Mouse (Mus musculus): Measurements from ENCODE around the gene Olfr1328. TPM values are rescaled to one million over a fixed set of nuclear protein-coding genes. Genes with fewer than 3 reads are reported as not detected.
A peak's percentile ranks its signal among the peaks of the same experiment; 100 is the strongest.
"Not testable (repeated sequence)": the region's sequence is repeated elsewhere in the genome, so short reads cannot be mapped to it uniquely, and the experiment has no call there.

Gene Olfr1328
- polyA plus RNA-seq (2012; rRNA removed): not detected in 2 replicates

DNA sequence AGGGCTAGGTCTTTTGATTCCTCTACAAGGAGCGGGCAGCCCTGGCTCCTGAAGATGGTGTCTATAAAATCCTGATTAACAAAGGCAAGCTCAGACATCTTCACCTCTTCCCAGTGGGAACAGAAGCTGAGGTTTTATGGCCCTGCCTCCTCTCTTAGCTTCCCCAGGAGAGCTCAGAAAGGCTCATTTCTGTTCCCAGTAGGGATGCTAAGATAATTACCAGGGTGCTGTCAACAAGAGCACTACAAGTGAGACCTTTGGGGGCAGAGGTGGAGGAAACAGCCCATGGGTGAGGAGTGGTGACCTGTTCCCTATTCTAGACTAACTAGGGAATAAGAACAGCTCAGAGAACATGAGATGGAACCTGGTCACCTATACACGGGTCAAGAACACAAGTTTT, at the start of gene Olfr1328:
Gene Olfr1328, minus strand, starts transcription at position 101 of the 400 bp plus-strand sequence.
- no peak for DNase-seq (ENCODE audit: low read depth)
- no peak for TF ChIP-seq CTCF (IDR thresholded peaks at IDR 0.05; ENCODE audit: borderline replicate concordance, extremely low read depth, insufficient read depth, insufficient read length)
- no peak for TF ChIP-seq POLR2A (IDR thresholded peaks at IDR 0.05; ENCODE audit: borderline replicate concordance, extremely low read depth, insufficient read depth, insufficient read length, poor library complexity, severe bottlenecking)

DNA sequence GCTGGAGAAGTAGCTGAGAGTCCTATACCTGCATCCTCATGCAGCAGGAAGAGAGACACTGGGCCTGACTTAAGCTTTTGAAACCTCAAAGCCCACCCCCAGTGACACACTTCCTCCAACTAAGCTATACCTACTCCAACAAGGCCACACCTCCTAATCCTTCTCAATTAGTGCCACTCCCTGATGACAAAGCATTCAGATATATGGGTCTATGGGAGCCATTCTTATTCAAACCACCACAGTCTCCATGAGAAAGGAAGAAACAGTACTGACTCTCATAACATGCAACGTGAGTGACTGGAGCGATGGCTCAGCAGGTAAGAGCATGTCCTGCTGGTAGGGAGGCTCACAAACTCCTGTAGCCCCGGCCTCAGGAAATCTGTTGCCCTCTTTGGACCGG, 46.9 kb upstream of the Olfr1328 start:
- no peak for DNase-seq (ENCODE audit: low read depth)
- no peak for TF ChIP-seq CTCF (IDR thresholded peaks at IDR 0.05; ENCODE audit: borderline replicate concordance, extremely low read depth, insufficient read depth, insufficient read length)
- TF ChIP-seq POLR2A (IDR thresholded peaks at IDR 0.05; ENCODE audit: borderline replicate concordance, extremely low read depth, insufficient read depth, insufficient read length, poor library complexity, severe bottlenecking): no peak

DNA sequence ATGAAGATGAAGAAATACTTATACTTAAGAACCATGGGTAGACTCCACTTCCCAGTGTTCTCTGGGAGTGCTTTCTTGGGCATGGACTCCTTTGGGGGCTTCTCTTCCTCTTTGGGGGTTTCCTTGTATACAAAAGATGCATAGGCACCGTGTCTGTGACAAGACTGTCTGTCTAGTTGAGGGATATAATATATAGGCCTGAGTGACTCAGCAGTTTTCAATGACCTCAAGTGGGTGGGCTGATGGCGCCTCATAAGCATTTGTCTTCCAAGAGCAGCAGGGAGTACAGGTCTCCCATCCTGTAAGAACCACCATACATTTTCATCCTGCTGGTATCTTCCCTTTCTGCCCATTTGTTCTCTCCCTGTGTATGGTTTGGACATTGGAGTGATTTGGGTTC, 34.9 kb upstream of the Olfr1328 start:
- TF ChIP-seq POLR2A (IDR thresholded peaks at IDR 0.05; ENCODE audit: borderline replicate concordance, extremely low read depth, insufficient read depth, insufficient read length, poor library complexity, severe bottlenecking): no peak
- TF ChIP-seq CTCF (IDR thresholded peaks at IDR 0.05; ENCODE audit: borderline replicate concordance, extremely low read depth, insufficient read depth, insufficient read length): no peak
- DNase-seq (ENCODE audit: low read depth): no peak

DNA sequence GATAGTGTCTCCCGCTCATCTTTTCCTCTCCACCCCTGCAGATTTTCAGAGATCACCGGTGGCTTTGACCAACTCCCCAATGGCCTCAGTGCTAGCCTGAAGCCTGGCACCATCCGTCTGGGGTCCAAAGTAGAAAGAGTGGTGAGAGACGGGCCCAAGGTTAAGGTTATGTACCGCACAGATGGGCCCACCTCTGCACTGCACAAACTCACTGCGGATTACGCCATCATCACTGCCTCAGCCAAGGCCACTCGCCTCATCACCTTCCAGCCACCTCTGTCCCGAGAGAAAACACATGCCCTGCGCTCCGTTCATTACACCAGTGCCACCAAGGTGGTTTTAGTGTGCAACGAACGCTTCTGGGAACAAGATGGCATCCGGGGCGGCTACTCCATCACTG, 29.3 kb upstream of the Olfr1328 start:
- no peak for DNase-seq (ENCODE audit: low read depth)
- TF ChIP-seq CTCF (IDR thresholded peaks at IDR 0.05; ENCODE audit: borderline replicate concordance, extremely low read depth, insufficient read depth, insufficient read length) (no peak), POLR2A (IDR thresholded peaks at IDR 0.05; ENCODE audit: borderline replicate concordance, extremely low read depth, insufficient read depth, insufficient read length, poor library complexity, severe bottlenecking) (no peak)

DNA sequence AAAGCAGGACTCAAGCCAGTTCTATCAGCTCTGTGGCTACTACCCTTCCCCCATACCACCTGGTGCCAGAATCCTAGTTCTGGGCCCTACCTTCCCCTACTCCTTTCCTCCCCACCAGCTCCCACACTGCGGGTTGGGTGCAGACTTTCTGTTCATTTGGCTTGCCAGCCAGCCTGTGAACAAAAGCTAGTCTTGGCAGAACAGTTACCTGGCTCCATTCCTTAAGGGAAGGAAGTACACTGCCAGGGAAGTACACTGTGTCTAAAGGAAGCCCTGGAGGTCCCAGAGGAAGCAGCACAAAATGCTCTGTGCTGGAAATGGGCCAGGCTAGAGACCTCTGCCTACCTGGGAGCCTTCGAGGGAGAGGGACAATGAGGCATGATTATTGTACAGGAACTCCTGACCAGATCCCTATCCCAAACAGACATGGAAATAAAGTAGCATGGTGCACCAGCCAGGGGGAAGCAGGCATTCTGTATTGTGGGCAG, 22.8 kb upstream of the Olfr1328 start, which contains the start of gene Lao1:
Gene Lao1, plus strand, starts transcription at position 438 of the 488 bp plus-strand sequence.
- DNase-seq (ENCODE audit: low read depth): peak; percentile 68
- TF ChIP-seq POLR2A (IDR thresholded peaks at IDR 0.05; ENCODE audit: borderline replicate concordance, extremely low read depth, insufficient read depth, insufficient read length, poor library complexity, severe bottlenecking): no peak
- no peak for TF ChIP-seq CTCF (IDR thresholded peaks at IDR 0.05; ENCODE audit: borderline replicate concordance, extremely low read depth, insufficient read depth, insufficient read length)

DNA sequence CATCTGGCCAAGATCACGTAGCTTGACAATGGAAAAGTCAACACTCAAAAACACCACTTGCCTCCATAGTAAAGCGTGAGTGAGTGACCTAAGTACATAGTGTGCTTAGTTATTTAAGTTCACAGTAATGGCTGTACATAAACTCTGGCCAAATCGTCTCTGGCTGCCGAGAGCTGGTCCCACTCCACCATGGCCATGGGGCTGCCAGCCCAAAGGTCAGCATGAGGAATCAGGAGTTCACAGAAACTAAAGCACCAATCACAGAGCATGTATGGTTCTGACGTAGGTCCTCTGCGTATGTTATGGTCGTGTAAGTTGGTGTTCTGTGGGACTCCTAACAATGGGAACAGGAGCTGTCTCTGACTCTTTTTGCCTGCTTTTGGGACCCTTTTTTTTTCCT, 20.4 kb upstream of the Olfr1328 start:
- no peak for DNase-seq (ENCODE audit: low read depth)
- TF ChIP-seq CTCF (IDR thresholded peaks at IDR 0.05; ENCODE audit: borderline replicate concordance, extremely low read depth, insufficient read depth, insufficient read length): no peak
- TF ChIP-seq POLR2A (IDR thresholded peaks at IDR 0.05; ENCODE audit: borderline replicate concordance, extremely low read depth, insufficient read depth, insufficient read length, poor library complexity, severe bottlenecking): no peak

DNA sequence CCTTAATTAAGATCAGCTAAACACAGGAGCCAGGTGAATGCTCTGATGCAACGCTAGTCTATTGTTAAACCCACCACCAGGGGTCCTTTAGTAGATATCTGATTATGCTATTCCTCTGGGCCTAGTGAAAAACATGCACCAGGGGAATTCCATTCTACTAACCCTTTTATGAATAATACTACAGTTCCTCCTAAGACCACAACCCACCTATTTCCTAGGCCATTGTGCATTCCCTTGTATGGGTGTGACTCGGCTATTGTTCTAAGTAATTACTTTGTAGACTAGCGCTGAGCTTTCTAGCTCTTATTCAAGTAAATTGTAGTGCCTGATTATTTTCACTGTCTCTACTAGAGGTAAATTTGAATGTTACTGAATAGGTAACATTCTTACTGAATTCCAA, 7.1 kb downstream of the Olfr1328 start:
- DNase-seq (ENCODE audit: low read depth): not testable (repeated sequence)

DNA sequence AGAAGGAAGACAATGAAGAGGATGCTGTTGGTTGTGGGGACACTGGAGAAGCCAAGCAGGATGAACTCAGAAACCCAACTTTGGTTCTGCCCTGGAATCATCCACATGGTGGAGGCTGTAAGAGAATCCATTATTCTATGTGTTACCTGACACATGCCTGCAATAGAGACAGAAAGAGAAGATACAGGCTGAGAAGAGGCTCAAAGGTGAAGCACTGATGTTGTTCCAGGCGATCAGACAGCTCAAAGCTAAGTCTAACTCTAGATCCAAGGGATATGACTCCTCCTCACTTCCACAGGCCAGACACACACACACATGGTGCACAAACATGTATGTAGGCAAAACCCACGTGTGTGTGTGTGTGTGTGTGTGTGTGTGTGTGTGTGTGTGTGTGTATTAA, 21.0 kb downstream of the Olfr1328 start, which contains the start of gene Olfr1329:
Gene Olfr1329, minus strand, starts transcription at position 101 of the 400 bp plus-strand sequence.
- DNase-seq (ENCODE audit: low read depth): not testable (repeated sequence)

DNA sequence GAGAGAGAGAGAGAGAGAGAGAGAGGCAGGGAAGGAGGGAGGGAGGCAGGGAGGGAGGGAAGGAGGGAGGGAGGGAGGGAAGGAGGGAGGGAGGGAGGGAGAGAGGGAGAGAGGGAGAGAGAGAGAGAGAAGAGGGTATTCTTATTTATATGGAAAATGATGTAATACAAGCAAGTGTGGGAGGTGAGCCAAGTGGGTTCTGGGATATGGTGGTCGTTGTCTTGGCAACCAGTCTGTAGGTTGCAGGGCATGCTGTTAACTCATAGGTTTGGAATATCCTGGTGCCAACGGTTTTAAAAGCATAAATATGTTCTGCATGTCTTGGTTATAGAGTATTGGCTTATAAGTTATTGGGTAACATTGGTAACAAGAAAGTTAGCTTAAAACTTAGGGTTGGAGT, 36.4 kb downstream of the Olfr1328 start:
- TF ChIP-seq CTCF (IDR thresholded peaks at IDR 0.05; ENCODE audit: borderline replicate concordance, extremely low read depth, insufficient read depth, insufficient read length): no peak
- no peak for TF ChIP-seq POLR2A (IDR thresholded peaks at IDR 0.05; ENCODE audit: borderline replicate concordance, extremely low read depth, insufficient read depth, insufficient read length, poor library complexity, severe bottlenecking)
- DNase-seq (ENCODE audit: low read depth): peak; percentile 64

DNA sequence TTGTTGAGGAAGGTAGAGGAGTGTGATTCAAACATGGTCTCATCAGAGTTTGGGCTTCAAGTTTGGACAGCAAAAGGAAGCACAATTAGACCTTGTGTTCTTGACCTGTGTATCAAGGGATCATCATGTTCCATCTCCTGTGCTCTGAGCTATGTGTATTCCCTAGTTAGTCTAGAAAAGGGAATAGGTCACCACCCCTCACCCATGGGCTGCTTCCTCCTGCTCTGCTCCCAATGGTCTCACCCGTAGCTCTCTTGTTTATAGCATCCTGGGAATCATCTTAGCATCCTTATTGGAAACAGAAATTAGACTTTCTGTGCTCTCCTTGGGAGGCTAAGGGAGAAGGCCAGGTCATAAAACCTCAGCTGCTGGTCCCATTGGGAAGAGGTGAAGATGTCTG, 50.1 kb downstream of the Olfr1328 start, which contains the start of gene Olfr1330:
Gene Olfr1330, plus strand, starts transcription at position 301 of the 400 bp plus-strand sequence.
- no peak for TF ChIP-seq POLR2A (IDR thresholded peaks at IDR 0.05; ENCODE audit: borderline replicate concordance, extremely low read depth, insufficient read depth, insufficient read length, poor library complexity, severe bottlenecking)
- no peak for TF ChIP-seq CTCF (IDR thresholded peaks at IDR 0.05; ENCODE audit: borderline replicate concordance, extremely low read depth, insufficient read depth, insufficient read length)

More for the DNA sequence above, 50.1 kb downstream of the Olfr1328 start, which contains the start of gene Olfr1330:
- DNase-seq (ENCODE audit: low read depth): no peak

Other genes with a start within 250 kb of the Olfr1328 start
- gene Olfr1342, start 245.9 kb downstream of the Olfr1328 start, polyA plus RNA-seq (2012; rRNA removed): 0.05 TPM in 2 replicates
- gene Olfr1341, start 235.1 kb downstream of the Olfr1328 start, polyA plus RNA-seq (2012; rRNA removed): not detected in 2 replicates
- not detected in 2 replicates for gene Olfr1340, start 218.5 kb downstream of the Olfr1328 start, polyA plus RNA-seq (2012; rRNA removed)
- not detected in 2 replicates for gene Olfr1339, start 206.4 kb downstream of the Olfr1328 start, polyA plus RNA-seq (2012; rRNA removed)
- not detected in 2 replicates for gene Olfr1338, start 179.9 kb downstream of the Olfr1328 start, polyA plus RNA-seq (2012; rRNA removed)
- not detected in 2 replicates for gene Olfr1337, start 156.0 kb downstream of the Olfr1328 start, polyA plus RNA-seq (2012; rRNA removed)
- not detected in 2 replicates for gene Olfr1335, start 128.7 kb downstream of the Olfr1328 start, polyA plus RNA-seq (2012; rRNA removed)
- not detected in 2 replicates for gene Olfr1333, start 102.3 kb downstream of the Olfr1328 start, polyA plus RNA-seq (2012; rRNA removed)
- not detected in 2 replicates for gene Olfr1331, start 74.0 kb downstream of the Olfr1328 start, polyA plus RNA-seq (2012; rRNA removed)
- gene Olfr1330, start 50.0 kb downstream of the Olfr1328 start, polyA plus RNA-seq (2012; rRNA removed): not detected in 2 replicates
- not detected in 2 replicates for gene Olfr1329, start 21.1 kb downstream of the Olfr1328 start, polyA plus RNA-seq (2012; rRNA removed)
- 0.06 TPM in 1 of 2 replicates, not detected in the other for gene Lao1, start 23.0 kb upstream of the Olfr1328 start, polyA plus RNA-seq (2012; rRNA removed)
- 94.7 and 96.9 TPM in 2 replicates for gene Slc2a1, start 170.1 kb upstream of the Olfr1328 start, polyA plus RNA-seq (2012; rRNA removed)
- gene Zfp691, start 235.6 kb upstream of the Olfr1328 start, polyA plus RNA-seq (2012; rRNA removed): 8.1 and 12.2 TPM in 2 replicates